Mouse (Mus musculus): Measurements from ENCODE around the gene Tgfbr1.
A peak's percentile ranks its signal among the peaks of the same experiment; 100 is the strongest.
"Not testable (repeated sequence)": the region's sequence is repeated elsewhere in the genome, so short reads cannot be mapped to it uniquely, and the experiment has no call there.

Tgfbr1 gene

GRCm38 (mm10) chr4:47349759-47350158 lies 3.3 kb upstream of the Tgfbr1 start:
- DNase-seq = peak; percentile 46

DNA sequence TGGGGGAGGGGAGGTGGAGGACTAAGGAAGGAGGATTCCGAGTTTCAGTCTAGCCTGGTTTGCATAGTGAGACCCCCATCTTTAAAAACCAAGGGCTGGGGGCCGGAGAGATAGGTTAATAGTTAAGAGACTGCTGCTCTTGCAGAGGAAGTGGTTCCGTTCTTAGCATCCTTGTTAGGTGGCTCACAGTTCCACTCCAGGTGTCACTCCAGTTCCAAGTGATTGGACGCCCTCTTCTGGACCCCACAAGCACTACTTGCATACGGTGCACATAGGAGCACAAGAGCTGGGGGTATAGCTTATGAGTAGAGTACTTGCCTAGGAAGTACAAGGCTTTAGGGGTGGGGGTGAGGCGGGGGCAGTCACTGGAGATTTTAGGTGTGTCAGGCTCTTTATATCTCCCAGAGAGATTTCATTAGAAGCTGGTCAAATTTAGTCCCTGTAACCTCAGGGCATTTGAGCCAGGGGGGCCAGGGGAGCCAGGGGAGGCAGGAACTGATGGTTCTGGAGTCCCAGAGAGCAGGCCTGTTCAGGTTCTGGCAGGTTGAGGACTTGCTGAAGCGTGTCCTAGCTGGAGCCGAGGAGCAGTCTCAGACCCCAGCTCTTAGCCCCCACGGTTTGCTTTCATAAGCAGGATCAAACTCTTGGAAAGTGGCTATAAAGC lies 1.5 kb upstream of the Tgfbr1 start:
- peak; percentile 61 for DNase-seq

DNA sequence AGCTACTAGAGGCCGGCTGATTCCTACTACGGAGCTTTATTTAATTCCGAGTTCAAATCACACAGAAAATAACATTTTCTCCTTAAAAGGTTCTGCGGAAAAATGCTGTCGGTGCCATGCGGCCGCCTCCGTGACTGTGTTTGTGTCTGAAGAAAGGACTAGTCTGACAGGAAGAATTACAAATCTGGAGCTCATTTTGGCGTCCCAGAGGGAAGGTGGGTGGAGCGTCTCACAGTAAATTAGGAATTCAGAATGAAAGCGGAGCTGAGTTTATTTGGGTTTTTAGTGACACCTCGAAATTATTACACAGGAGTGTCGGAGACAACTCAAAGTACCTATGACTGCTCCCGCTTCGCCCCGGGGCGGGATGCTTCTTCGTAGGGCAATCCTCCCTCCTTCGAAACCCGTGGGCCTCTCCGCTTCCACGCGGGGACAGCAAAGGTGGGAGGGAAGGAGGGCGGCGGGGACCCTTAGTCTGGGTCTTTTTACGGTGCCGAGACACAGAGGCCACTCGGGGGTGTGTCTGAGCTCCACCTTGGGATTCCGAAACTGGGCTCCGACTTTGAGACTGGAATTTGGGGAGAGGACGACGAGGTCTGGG lies 861 bp upstream of the Tgfbr1 start:
- DNase-seq = peak; percentile 65

- peak; percentile 57 for DNase-seq
These were observed 542 bp downstream of the Tgfbr1 start for GRCm38 (mm10) chr4:47353416-47354111.

GRCm38 (mm10) chr4:47354304-47354703 lies 1.3 kb downstream of the Tgfbr1 start:
- no peak for DNase-seq

- no peak for DNase-seq
These were observed 9.6 kb downstream of the Tgfbr1 start for GRCm38 (mm10) chr4:47362662-47363061.

- DNase-seq = no peak
These were observed 10.1 kb downstream of the Tgfbr1 start for GRCm38 (mm10) chr4:47363134-47363533.

DNA sequence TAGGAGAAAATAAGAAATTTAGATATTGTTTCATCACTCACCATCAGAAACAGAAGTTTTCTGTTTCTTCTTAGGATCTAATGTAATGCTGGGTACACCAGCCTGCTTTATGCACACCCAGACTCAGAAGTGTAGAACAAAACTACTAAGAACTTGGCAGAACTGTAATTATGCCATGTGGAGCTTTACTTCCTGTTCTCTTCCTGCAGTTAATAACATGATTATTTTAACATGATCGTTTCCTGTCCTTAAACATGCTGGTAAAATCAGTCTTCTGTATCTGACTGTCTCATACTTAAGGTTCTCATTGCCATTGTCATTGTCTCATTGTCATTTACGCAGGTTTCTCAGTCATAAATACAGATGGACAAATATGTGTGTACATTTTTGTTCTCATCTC lies 15.7 kb downstream of the Tgfbr1 start:
- DNase-seq = no peak

DNA sequence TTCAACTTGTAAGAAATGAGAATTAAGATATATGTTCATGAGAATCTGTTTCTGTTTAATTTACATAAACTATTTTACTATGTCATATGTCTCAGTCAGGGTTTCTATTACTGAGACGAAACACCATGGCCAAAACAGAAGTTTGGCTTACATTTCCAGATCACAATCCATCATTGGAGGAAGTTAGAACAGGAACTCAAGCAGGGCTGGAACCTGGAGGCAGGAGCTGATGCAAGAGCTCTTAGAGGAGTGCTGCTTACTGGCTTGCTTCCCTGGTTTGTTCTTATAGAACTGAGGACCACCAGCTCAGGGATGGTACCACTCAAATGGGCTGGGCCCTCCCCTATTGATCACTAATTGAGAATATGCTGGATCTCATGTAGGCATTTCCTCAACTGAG lies 25.7 kb downstream of the Tgfbr1 start:
- DNase-seq = no peak

DNA sequence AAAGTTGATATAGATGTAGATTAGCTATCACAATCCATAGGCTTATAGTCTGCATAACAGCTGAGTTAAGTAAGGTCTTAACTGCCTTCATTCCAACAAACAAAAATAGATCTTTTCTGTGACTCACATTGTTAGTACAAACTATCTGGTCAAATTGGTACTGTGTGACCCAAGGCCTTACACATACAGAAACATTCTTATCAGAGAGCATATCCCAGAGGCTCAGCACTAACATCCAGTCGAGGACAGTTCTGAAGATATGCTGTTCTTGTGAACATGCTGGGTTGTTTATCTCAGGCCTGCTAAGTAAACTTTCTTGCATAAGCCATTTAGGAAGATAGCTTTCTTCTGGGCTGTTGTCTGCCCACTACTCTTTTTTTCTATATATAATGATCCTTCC lies 29.4 kb downstream of the Tgfbr1 start:
- DNase-seq = no peak

GRCm38 (mm10) chr4:47391926-47392325 lies 38.9 kb downstream of the Tgfbr1 start:
- not testable (repeated sequence) for DNase-seq

GRCm38 (mm10) chr4:47396251-47396650 lies 43.2 kb downstream of the Tgfbr1 start:
- DNase-seq = no peak

- no peak for DNase-seq
These were observed 45.1 kb downstream of the Tgfbr1 start for GRCm38 (mm10) chr4:47397951-47398687.

DNA sequence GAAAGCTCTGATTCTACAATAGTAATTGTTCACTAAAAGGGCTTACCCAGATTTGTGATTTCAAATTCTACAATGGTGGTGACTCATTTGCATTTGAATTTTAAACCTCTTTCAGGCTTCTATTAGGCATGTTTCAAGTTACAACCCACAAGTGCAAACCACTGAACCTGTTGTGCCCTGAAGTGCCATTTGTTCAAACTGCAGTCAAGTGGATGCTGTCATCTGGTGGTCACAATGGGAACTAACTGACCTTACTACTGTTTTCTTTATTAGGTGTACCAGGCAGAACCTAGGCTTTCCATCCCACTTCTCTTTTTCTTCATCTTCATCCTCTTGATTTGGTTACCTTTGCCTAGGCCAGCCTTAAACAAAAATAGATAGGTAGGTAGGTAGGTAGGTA lies 46.8 kb downstream of the Tgfbr1 start:
- peak; percentile 36 for DNase-seq

DNA sequence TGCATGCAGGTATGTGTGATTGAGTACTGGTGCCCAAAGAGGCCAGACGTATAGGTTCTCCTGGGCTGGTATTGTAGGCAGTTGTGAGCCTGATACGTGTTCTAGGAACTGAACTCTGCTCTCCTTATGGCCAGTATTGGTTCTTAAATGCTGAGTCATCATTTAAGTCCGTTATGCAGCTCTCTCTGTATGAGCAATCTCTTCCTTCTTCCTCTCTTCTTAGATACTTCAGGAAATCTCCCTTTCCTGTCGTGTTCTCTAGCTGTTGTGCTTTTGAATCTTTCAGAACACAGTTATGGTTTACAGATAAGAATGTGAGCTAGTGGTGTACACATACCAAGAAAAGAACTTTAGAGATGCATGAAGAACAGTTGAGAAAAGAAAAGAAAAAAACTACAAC lies 47.3 kb downstream of the Tgfbr1 start:
- no peak for DNase-seq

DNA sequence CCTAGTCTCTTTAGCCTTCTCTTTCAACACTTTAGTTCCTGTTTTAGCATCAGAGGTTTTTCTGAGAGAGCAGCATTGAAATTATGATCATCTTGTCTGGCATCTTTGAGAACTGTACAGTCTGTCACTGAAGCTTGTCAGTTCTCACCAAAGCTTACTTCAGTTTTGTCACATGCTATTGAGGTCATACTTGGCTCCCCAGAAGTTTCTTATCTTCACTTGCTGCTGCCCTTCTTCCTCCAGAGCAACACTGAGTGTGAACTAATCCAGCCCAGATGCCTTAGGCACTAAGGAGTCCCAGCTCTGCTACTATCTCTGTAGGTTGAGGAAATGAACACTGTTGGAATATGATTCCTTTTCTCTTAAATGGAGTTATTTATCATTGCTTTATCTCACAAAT lies 49.2 kb downstream of the Tgfbr1 start:
- no peak for DNase-seq

DNA sequence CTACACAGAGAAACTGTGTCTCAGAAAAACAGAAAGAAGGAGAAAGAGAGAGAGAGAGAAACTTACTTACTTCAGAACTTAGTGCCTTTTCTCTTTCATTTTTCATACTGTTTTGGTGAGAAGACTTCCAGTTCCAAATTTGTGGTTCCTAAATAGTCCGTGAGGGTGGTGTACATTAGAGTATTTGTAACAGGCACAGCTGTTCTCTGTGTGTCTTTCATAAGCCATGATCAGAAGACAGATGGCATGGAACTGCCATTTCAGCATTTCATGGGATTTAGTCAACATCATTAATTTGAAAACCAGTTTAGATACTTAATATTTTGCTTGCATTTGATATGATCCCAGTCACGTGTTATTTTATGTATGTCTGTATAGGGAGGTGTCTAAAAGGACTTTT lies 51.5 kb downstream of the Tgfbr1 start:
- no peak for DNase-seq

DNA sequence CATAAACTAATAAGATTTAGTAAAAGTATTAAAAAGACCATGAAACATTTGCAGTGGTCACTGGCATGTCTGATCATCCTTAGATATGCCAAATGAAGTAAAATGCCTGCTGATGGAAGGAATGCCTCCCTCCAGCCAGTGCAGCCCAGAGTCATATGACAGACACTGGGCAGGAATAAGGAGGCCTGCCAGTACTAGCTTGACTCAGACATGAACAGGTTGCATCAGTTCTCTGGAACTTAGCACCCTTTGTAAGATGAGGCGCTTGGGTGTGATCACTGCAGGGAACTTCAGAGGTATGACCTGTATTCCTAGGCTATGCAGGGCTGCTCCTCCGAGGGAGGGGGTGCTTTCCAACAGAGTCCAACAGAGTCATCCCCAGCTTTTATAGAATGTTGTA lies 54.1 kb downstream of the Tgfbr1 start:
- no peak for DNase-seq

DNA sequence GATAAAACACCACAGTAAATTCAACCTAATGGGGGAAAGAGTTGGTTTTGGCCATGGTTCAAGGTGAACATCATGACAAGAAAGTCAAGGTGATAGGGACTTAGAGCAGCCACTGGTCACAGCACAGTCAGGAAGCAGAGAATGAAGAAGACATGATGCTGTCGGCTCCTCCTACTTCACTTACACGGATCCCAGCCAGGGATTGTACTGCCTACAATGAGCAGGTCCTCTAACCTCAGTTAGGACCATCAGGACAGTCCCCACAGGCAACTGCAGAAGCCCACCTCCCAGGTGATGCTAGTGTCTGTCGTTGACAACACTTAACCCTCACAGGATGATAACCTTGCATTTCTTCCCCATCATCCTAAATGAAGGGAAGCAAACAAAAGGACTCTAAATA lies 64.8 kb downstream of the Tgfbr1 start:
- DNase-seq = no peak

- no peak for DNase-seq
These were observed 66.4 kb downstream of the Tgfbr1 start for GRCm38 (mm10) chr4:47419268-47419973.

DNA sequence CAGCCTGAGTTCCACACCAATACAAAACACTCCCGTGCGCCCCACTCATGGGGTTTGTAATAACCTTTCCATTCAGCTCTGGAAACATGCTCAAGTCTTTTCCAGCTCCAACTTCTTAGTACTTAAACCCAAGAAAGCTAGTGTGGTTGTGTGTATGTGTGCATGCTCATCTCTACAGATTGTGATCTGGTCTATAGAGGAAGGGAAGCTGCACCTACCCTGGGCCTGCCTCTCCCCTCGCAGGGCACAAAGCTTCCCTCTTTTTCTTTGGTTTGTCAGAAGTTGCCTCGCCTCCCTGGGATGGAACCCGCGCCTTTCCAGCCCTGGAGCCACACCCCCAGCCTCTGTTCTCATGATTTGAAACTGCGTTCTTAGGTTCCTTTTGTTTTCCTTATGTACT lies 67.2 kb downstream of the Tgfbr1 start:
- DNase-seq = no peak

DNA sequence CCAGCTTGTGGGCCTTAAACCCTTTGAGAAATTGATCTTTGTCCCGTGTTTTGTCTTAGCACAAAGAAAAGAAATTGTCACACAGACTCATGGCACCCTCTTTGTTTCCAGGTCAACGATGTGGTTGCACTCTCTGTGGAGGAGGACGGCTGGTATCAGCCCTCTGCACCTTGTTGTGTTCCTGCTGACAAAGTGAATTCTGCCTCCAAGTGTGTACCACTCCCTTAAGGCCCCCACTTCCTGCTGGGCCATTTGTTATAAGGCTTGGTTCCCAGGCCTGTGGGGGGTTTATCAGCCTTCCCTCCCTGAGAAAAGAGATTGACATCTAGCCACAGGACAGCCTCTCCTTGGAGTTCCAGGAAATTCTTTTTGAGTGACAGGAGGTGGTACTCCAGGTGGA lies 69.2 kb downstream of the Tgfbr1 start:
- DNase-seq = no peak

GRCm38 (mm10) chr4:47422946-47423345 lies 69.9 kb downstream of the Tgfbr1 start:
- no peak for DNase-seq
